Mouse (Mus musculus) heart, embryonic 15.5 days (tissue): ENCODE results near the gene Mms19. TPM values are rescaled to one million over a fixed set of nuclear protein-coding genes. Genes with fewer than 3 reads are reported as not detected.

ENCODE experiments used
- ATAC-seq: fragments of 200-750 bp; cut with Nextera tagmentation; replicated peaks from 2 replicates; pipeline ENCODE4 v1.8.0; 2017; ENCODE audit warnings: low read depth, moderate TSS enrichment; ENCODE audit not compliant: insufficient number of reproducible peaks, insufficient read depth, low FRiP score
- H3K27ac ChIP-seq: fragments of 300-500 bp; sonication (generic); 2 replicates; pipeline ENCODE4 v1.5.1; 2015; ENCODE audit warnings: mild to moderate bottlenecking, inconsistent platforms
- H3K27me3 ChIP-seq: fragments of 300-500 bp; sonication (generic); 2 replicates; pipeline ENCODE4 v1.6.1; 2015; ENCODE audit warnings: inconsistent platforms
- H3K36me3 ChIP-seq: fragments of 300-500 bp; sonication (generic); 2 replicates; pipeline ENCODE4 v1.6.1; 2015; ENCODE audit warnings: mild to moderate bottlenecking, inconsistent platforms
- H3K4me1 ChIP-seq: fragments of 300-500 bp; sonication (generic); replicated peaks from 2 replicates; pipeline ENCODE4 v1.6.1; 2015; ENCODE audit warnings: inconsistent platforms
- H3K4me2 ChIP-seq: fragments of 300-500 bp; sonication (generic); 2 replicates; pipeline ENCODE4 v1.6.1; 2015; ENCODE audit warnings: inconsistent platforms, mild to moderate bottlenecking, moderate library complexity
- H3K4me3 ChIP-seq: fragments of 300-500 bp; sonication (generic); 2 replicates; pipeline ENCODE4 v1.5.1; 2015; ENCODE audit warnings: mild to moderate bottlenecking, inconsistent platforms
- H3K9ac ChIP-seq: fragments of 300-500 bp; sonication (generic); 2 replicates; pipeline ENCODE4 v1.6.1; 2015; ENCODE audit warnings: mild to moderate bottlenecking, inconsistent platforms
- H3K9me3 ChIP-seq: fragments of 300-500 bp; sonication (generic); replicated peaks from 2 replicates; pipeline ENCODE4 v1.6.1; 2016; ENCODE audit warnings: inconsistent platforms
- WGBS: fragments of 180-500 bp; shearing (Covaris S2); methylation state at CpG from one replicate; pipeline ENCODE4 v1.1.7; 2015; ENCODE audit warnings: mixed read lengths; 5-methylcytosine and 5-hydroxymethylcytosine counted together
- polyA plus RNA-seq: library from polyadenylated mRNA; unstranded; fragments of >200 nt; fragmentation: Nextera tagmentation; extraction: Ambion mirVana; gene quantifications from 2 replicates; pipeline ENCODE4 v1.2.1, GENCODE M21; 2015

Gene Mms19
- polyA plus RNA-seq, 1 experiment from 2014 or later = 19.7 TPM

DNA sequence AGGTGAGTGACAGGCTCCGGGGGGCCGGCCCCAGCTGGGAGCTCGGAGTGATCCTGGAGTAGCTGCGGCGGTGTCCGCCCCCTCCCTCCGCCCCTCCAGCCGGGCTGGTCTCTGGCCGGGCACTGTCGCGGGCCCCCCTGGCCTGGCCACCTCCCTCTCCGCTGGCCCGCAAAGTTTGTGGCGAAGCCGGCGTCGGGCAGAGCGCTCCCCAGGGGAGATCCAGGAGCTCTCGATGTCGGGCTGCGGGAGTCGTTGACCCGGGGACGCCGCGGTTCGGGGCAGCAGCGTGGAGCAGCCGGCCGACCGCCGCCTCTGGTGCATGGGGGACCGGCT lies 604 bp upstream of the Mms19 start, which contains the start of gene Ubtd1:
Gene Ubtd1 (plus strand): TSS at position 169 of the 333 bp plus-strand sequence.
- Histone ChIP-seq H3K27ac (peak within 1 kb of the TSS; percentile 95), H3K27me3 (no peaks in the 10 kb centered on the region), H3K9me3 (no peaks in the 10 kb centered on the region), H3K4me1 (peaks cover 23% of the 10 kb centered on the region), H3K4me2 (peak within 1 kb of the TSS; percentile 89), H3K9ac (peak within 1 kb of the TSS; percentile 93), H3K4me3 (peak within 1 kb of the TSS; percentile 67), H3K36me3 (no peaks in the 10 kb centered on the region)
- no peak; the same call in 1 of the 2 replicates for ATAC-seq
- WGBS = 0% methylated on average over 32 of the region's 33 CpGs

DNA sequence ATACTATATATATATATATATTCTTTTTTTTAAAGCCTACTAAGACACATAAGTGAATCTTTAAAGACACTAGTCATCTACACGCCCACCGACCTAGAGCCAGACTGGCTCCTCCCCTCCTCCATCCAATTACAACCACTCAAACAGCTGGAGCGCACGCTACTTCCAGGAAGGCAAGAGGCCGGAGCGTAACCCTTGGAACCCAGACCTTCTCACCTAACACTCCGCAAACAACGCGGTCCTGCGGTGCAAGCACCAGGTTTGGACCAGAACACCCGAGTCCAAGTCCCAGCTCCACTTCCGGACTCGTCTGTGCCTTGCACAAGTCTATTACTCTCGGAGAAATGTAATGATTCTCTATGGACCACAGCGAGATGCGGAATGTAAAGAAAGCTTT lies 537 bp downstream of the Mms19 start:
- H3K27ac ChIP-seq = peak overlapping the region; percentile 95
- WGBS = under 1% methylated on average over 16 of the region's 16 CpGs
- no peak for ATAC-seq
- peak overlapping the region; percentile 67 for H3K4me3 ChIP-seq
- no peaks in the 10 kb centered on the region for H3K27me3 ChIP-seq
- peak overlapping the region; percentile 88 for H3K4me2 ChIP-seq
- peak overlapping the region; percentile 69 for H3K9ac ChIP-seq
- no peaks in the 10 kb centered on the region for H3K9me3 ChIP-seq
- no peaks in the 10 kb centered on the region for H3K36me3 ChIP-seq
- peaks cover 23% of the 10 kb centered on the region for H3K4me1 ChIP-seq

GRCm38 (mm10) chr19:41973891-41974794 lies 6.8 kb downstream of the Mms19 start:
- no peak overlapping the region for H3K4me2 ChIP-seq

GRCm38 (mm10) chr19:41969618-41970017 lies 11.3 kb downstream of the Mms19 start:
- no peak overlapping the region for H3K4me3 ChIP-seq
- 91% methylated on average over 7 of the region's 7 CpGs for WGBS
- H3K36me3 ChIP-seq = peaks cover 38% of the 10 kb centered on the region
- H3K4me2 ChIP-seq = no peak overlapping the region
- H3K4me1 ChIP-seq = no peaks in the 10 kb centered on the region
- no peaks in the 10 kb centered on the region for H3K9me3 ChIP-seq
- ATAC-seq = no peak
- H3K9ac ChIP-seq = no peak overlapping the region
- H3K27me3 ChIP-seq = no peaks in the 10 kb centered on the region
- H3K27ac ChIP-seq = no peak overlapping the region

More at GRCm38 (mm10) chr19:41973891-41974794, 6.8 kb downstream of the Mms19 start:
- Histone ChIP-seq H3K36me3 (peaks cover under 1% of the 10 kb centered on the region; the same call in 1 of the 2 replicates), H3K9ac (no peak overlapping the region), H3K27ac (no peak overlapping the region), H3K9me3 (no peaks in the 10 kb centered on the region), H3K4me3 (no peak overlapping the region), H3K27me3 (no peaks in the 10 kb centered on the region), H3K4me1 (no peaks in the 10 kb centered on the region)
- ATAC-seq = no peak
- WGBS = 66% methylated on average over 13 of the region's 13 CpGs

- H3K4me2 ChIP-seq = no peak overlapping the region
- no peaks in the 10 kb centered on the region for H3K4me1 ChIP-seq
- H3K4me3 ChIP-seq = no peak overlapping the region
- no peak overlapping the region for H3K9ac ChIP-seq
- 84% methylated on average over 3 of the region's 3 CpGs for WGBS
- no peaks in the 10 kb centered on the region for H3K9me3 ChIP-seq
- no peak overlapping the region for H3K27ac ChIP-seq
- no peak for ATAC-seq
- H3K27me3 ChIP-seq = no peaks in the 10 kb centered on the region
- peaks cover 90% of the 10 kb centered on the region for H3K36me3 ChIP-seq
These were observed 27.4 kb downstream of the Mms19 start for GRCm38 (mm10) chr19:41953574-41953973.

GRCm38 (mm10) chr19:41952287-41952686 lies 28.7 kb downstream of the Mms19 start:
- Histone ChIP-seq H3K27me3 (no peaks in the 10 kb centered on the region), H3K4me2 (no peak overlapping the region), H3K9me3 (no peaks in the 10 kb centered on the region), H3K4me1 (no peaks in the 10 kb centered on the region), H3K27ac (no peak overlapping the region), H3K36me3 (peaks cover 95% of the 10 kb centered on the region), H3K9ac (no peak overlapping the region), H3K4me3 (no peak overlapping the region)
- 72% methylated on average over 4 of the region's 4 CpGs for WGBS
- no peak for ATAC-seq

DNA sequence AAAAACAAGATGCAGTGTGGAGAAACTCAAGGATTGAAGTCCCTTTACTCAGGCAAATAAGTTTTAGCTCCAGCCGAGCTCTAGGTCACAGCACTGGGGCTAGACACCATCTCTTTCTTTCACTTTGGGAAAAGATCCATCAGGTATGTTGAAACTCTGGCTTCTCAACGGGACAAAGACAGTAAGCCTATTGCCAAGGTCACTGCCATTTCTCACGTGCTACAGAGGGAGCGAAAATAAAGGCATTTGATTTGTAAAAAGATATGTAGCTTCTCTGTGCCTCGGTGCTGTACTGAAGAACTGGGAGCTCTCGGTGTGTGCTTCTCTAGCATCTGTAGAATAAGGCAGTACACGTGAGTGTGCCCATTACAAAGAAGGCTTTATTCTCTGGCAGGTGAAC lies 37.1 kb downstream of the Mms19 start:
- Histone ChIP-seq H3K27ac (no peak overlapping the region), H3K9ac (no peak overlapping the region), H3K36me3 (peaks cover 93% of the 10 kb centered on the region), H3K27me3 (no peaks in the 10 kb centered on the region), H3K4me3 (no peak overlapping the region), H3K4me1 (no peaks in the 10 kb centered on the region), H3K9me3 (no peaks in the 10 kb centered on the region), H3K4me2 (no peak overlapping the region)
- WGBS = 87% methylated on average over 7 of the region's 7 CpGs
- ATAC-seq = no peak

DNA sequence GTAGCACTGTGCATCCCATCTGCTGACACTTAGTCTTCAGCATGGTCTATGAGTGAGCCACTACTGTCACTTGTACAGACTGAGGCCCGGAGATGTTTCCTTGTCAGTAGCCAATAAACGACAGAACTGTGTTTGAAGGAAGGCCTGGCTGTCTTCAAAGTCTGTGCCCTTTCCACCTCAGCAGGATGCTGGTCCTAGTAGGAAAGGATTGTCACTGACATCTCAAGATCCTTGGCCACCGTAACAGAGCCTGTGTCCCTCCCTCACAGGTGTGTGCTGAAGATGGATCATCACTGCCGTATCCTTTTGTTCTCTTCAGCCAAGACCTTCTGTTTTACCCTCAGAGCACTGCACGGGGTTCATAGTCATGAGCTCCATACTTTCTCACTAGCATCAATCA lies 42.4 kb downstream of the Mms19 start:
- Histone ChIP-seq H3K4me2 (no peak overlapping the region), H3K9me3 (no peaks in the 10 kb centered on the region), H3K27me3 (no peaks in the 10 kb centered on the region), H3K27ac (no peak overlapping the region), H3K4me1 (peaks cover 11% of the 10 kb centered on the region), H3K9ac (no peak overlapping the region), H3K36me3 (peaks cover 61% of the 10 kb centered on the region), H3K4me3 (no peak overlapping the region)
- ATAC-seq = no peak
- whole genome bisulfite sequencing = 88% methylated on average over 5 of the region's 5 CpGs

- Histone ChIP-seq H3K4me3 (no peak overlapping the region), H3K27ac (no peak overlapping the region), H3K4me2 (no peak overlapping the region), H3K4me1 (peaks cover 22% of the 10 kb centered on the region), H3K9me3 (no peaks in the 10 kb centered on the region), H3K9ac (no peak overlapping the region), H3K27me3 (no peaks in the 10 kb centered on the region), H3K36me3 (peaks cover 37% of the 10 kb centered on the region)
- ATAC-seq = no peak
- WGBS = 85% methylated on average over 1 of the region's 1 CpGs
These were observed 45.0 kb downstream of the Mms19 start for GRCm38 (mm10) chr19:41935921-41936320.

DNA sequence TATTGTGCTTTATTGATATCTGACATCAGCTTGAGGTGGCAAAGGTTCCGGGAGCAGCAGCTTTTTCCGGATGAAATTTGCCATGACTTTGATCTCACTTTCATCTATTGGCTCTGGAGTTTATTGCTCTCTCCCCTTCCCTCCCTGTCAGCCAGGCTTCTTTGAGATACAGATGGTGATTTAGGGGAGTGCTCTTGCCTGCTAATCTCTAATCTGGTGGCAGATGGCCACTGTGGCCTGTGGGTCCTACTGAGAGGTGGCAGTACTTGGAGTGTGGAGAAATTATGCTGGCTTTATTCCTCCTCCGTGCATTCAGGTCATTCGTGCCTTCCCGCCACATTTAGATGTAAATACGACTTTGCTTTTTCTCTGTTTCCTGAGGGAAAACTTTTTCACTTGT lies 46.8 kb downstream of the Mms19 start:
- Histone ChIP-seq H3K9ac (peak overlapping the region; percentile 78), H3K9me3 (no peaks in the 10 kb centered on the region), H3K4me3 (peak overlapping the region; percentile 88), H3K27me3 (no peaks in the 10 kb centered on the region), H3K36me3 (peaks cover 19% of the 10 kb centered on the region), H3K27ac (no peak overlapping the region), H3K4me2 (peak overlapping the region; percentile 88), H3K4me1 (peaks cover 22% of the 10 kb centered on the region)
- ATAC-seq = no peak
- WGBS = 26% methylated on average over 6 of the region's 6 CpGs

GRCm38 (mm10) chr19:41933179-41934086 lies 47.5 kb downstream of the Mms19 start, which contains the start of the genes Exosc1 and Zdhhc16:
Gene Exosc1, minus strand, starts transcription at chr19:41933423.
Gene Zdhhc16, plus strand, starts transcription at chr19:41933480.
- Histone ChIP-seq H3K9ac (peak within 1 kb of the TSS; percentile 78), H3K36me3 (peaks cover 20% of the 10 kb centered on the region), H3K27me3 (no peaks in the 10 kb centered on the region), H3K4me2 (peak within 1 kb of the TSS; percentile 88), H3K4me3 (peak within 1 kb of the TSS; percentile 88), H3K27ac (peak within 1 kb of the TSS; percentile 48), H3K9me3 (no peaks in the 10 kb centered on the region), H3K4me1 (peaks cover 22% of the 10 kb centered on the region)
- under 1% methylated on average over 47 of the region's 47 CpGs for WGBS
- ATAC-seq = peak; percentile 100
